Mouse (Mus musculus) ES-E14 (cell line): ENCODE data around the gene Zfand3. TPM values are rescaled to one million over a fixed set of nuclear protein-coding genes. Genes with fewer than 3 reads are reported as not detected.

Source experiments
- DNase-seq: peaks from one replicate; pipeline ENCODE4 v3.0.0-alpha.2; 2013; ENCODE audit warnings: low read depth, low spot score
- H3K27ac ChIP-seq: 2 replicates; pipeline ENCODE4 v1.5.1; 2012; ENCODE audit warnings: low read depth, mild to moderate bottlenecking, low read length, moderate library complexity, mixed read lengths; ENCODE audit not compliant: poor library complexity, insufficient read depth, severe bottlenecking
- H3K36me3 ChIP-seq: 2 replicates; pipeline ENCODE4 v1.6.1; 2012; ENCODE audit warnings: mild to moderate bottlenecking, low read length, moderate library complexity, mixed read lengths; ENCODE audit not compliant: control insufficient read depth, poor library complexity, insufficient read depth, severe bottlenecking
- H3K4me1 ChIP-seq, 2 experiments: fragments of 150-350 bp in 1 of 2; sonication (generic) in 1 of 2; 2 replicates each; pipeline ENCODE4 v1.6.1; 2012; ENCODE audit warnings: low read length in 2 of 2, mild to moderate bottlenecking in 1 of 2, mixed read lengths in 1 of 2; ENCODE audit not compliant: control insufficient read depth in 2 of 2, insufficient read depth in 2 of 2, poor library complexity in 1 of 2
- H3K4me3 ChIP-seq, 2 experiments: fragments of 150-350 bp in 1 of 2; sonication (generic) in 1 of 2; 2 replicates each; pipeline ENCODE4 v1.5.1; 2012; ENCODE audit warnings: low read length in 2 of 2, low read depth in 1 of 2, mild to moderate bottlenecking in 1 of 2, mixed read lengths in 1 of 2; ENCODE audit not compliant: insufficient read depth in 1 of 2, poor library complexity in 1 of 2, severe bottlenecking in 1 of 2
- H3K9ac ChIP-seq: 2 replicates; pipeline ENCODE4 v1.6.1; 2012; ENCODE audit warnings: low read depth, mild to moderate bottlenecking, low read length, mixed read lengths; ENCODE audit not compliant: poor library complexity, insufficient read depth, severe bottlenecking
- H3K9me3 ChIP-seq: fragments of 150-350 bp; sonication (generic); 2 replicates; pipeline ENCODE4 v1.6.1; 2012; ENCODE audit warnings: low read depth, mild to moderate bottlenecking, low read length; ENCODE audit not compliant: control insufficient read depth, insufficient read depth
- CHD2 ChIP-seq: IDR thresholded peaks from 2 replicates; pipeline ENCODE4 v1.6.1; 2014; ENCODE audit warnings: mild to moderate bottlenecking, low read depth, low read length, inconsistent platforms
- HCFC1 ChIP-seq: IDR thresholded peaks from 2 replicates; pipeline ENCODE4 v1.6.1; 2012; ENCODE audit warnings: low read length, inconsistent platforms, borderline replicate concordance; ENCODE audit not compliant: insufficient read depth
- MAFK ChIP-seq: IDR thresholded peaks from 2 replicates; pipeline ENCODE4 v1.6.1; 2014; ENCODE audit warnings: mild to moderate bottlenecking, low read depth, low read length, inconsistent platforms; ENCODE audit not compliant: insufficient read depth
- ZC3H11A ChIP-seq: IDR thresholded peaks from 2 replicates; pipeline ENCODE4 v1.6.1; 2012; ENCODE audit warnings: low read depth, mild to moderate bottlenecking, inconsistent platforms, low read length, borderline replicate concordance
- ZNF384 ChIP-seq: IDR thresholded peaks from 2 replicates; pipeline ENCODE4 v1.6.1; 2012; ENCODE audit warnings: low read depth, low read length, inconsistent platforms
- in situ Hi-C, 2 experiments: fragments of 600-800 bp; cut with MboI; formaldehyde crosslinking; loops; one replicate each; pipeline ENCODE4 v1.15.1; 2025; ENCODE audit warnings: low sequenced_read_pairs in 2 of 2, inconsistent platforms in 1 of 2; ENCODE audit not compliant: unreplicated experiment in 2 of 2
- total RNA-seq: library from RNA; depleted of rRNA; stranded (reverse); fragments of 300-350 nt; gene quantifications from 2 replicates; pipeline ENCODE4 v1.2.3, GENCODE M21; 2012

Zfand3 gene
- total RNA-seq, 1 experiment = 43.3 TPM

DNA sequence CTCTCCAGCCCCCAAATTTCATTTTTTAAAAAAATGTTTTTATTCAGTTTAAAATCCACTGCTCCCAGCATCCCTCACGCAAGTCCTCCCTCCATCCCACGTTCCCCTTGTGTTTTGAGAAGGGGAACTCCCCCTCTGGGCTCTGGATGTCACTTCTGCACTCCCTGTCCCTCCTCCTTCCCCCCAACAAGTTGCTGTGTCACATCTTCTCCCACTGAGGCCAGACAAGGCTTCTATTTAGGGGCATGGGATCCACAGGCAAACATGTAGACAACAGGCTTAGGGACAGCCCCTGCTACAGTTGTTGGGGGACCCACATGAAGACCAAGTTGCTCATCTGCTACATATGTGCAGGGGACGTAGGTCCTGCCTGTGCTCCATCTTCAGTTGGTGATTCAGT, 83.9 kb downstream of the Zfand3 start:
- TF ChIP-seq ZC3H11A = no peak
- no peak for TF ChIP-seq HCFC1
- TF ChIP-seq ZNF384 = no peak
- no peak for TF ChIP-seq CHD2
- no peak for TF ChIP-seq MAFK
- Histone ChIP-seq H3K9me3 (no peaks in the 10 kb centered on the region), H3K4me1 (no peaks in the 10 kb centered on the region), H3K36me3 (no peaks in the 10 kb centered on the region), H3K9ac (no peak overlapping the region), H3K4me3 (no peak overlapping the region), H3K27ac (no peak overlapping the region)
- in situ Hi-C loops = no loop called here
- no peak for DNase-seq

DNA sequence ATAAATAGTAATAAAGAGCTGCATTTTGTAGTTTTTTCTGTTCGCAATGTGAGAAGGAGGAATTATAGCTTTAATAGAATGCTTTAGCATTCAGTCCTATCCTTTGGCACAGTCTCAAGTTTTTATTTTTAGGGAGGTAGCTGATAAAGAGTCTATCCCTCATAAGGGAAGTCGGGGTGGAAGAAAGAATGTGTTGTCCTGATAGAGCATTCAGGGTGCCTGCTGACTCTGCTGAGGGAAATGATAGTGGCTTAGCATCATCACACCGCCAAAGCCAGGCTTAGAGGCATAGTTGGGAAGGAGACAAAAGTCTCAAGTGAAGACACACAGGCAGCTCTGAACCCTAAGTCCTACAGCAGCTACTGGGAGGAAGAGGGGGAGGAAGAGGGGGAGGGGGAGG, 85.9 kb downstream of the Zfand3 start:
- in situ Hi-C loops = no loop called here
- no peak overlapping the region for H3K27ac ChIP-seq
- TF ChIP-seq ZNF384 (no peak), MAFK (no peak), HCFC1 (no peak), CHD2 (no peak), ZC3H11A (no peak)
- DNase-seq = no peak
- H3K4me3 ChIP-seq = no peak overlapping the region
- no peaks in the 10 kb centered on the region for H3K9me3 ChIP-seq
- H3K4me1 ChIP-seq = no peaks in the 10 kb centered on the region
- H3K36me3 ChIP-seq = no peaks in the 10 kb centered on the region
- H3K9ac ChIP-seq = peak overlapping the region; percentile 32; the same call in 1 of the 2 replicates

DNA sequence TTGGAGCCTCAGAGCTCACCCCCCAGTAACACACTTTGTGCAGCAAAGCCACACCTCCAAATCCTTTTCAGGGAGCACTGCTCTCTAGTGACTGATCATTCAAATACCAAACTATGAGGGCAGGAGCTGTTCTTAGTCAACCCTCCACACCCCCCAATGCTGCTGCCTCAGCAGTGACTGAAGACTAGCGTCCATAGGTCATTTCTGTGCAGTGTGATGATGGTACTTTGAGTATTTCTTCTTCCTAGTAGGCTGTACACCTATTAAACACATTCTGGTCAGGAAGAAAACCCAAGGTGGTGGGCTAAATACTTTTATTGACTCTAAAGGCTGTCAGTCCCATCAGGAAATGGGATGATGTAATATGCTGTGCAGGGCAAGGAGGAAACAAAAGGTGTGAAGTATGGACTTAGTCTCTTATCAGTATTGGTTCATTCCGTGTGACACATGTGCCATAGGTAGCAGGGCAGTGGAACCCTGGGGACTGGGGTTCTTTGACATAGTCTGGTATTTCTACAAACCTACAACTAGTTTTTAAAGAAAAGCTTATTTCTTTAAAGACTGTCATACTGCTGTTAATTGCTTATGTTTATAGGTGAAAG, 88.7 kb downstream of the Zfand3 start:
- H3K36me3 ChIP-seq = no peaks in the 10 kb centered on the region
- H3K9ac ChIP-seq = no peak overlapping the region
- no peaks in the 10 kb centered on the region for H3K9me3 ChIP-seq
- TF ChIP-seq ZC3H11A (no peak), ZNF384 (no peak), CHD2 (no peak), HCFC1 (no peak), MAFK (no peak)
- H3K4me3 ChIP-seq = no peak overlapping the region
- DNase-seq = no peak
- no peak overlapping the region for H3K27ac ChIP-seq
- in situ Hi-C loops = no loop called here
- H3K4me1 ChIP-seq = no peaks in the 10 kb centered on the region

- TF ChIP-seq CHD2 = no peak
- TF ChIP-seq HCFC1 = no peak
- in situ Hi-C loops = no loop called here
Observed at GRCm38 (mm10) chr17:30097156-30097555, 92.6 kb downstream of the Zfand3 start.

DNA sequence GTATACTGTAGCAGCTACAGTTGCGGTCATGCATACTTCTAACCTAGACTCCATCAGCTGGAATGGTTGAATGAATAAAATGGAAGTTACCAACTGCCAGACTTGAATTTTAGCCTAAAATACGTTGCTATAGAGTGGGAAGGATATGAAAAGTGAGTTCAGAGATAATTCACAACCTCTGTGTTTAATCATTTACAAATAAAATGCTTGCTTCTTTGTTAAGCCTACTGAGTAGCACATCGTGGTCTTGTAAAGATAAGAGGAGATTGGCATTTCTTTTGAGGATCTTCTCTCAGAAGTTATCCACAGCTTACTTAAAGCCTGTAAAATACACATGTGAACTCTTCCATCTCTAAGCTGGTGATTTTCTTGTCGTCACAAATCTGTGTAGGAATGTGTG, 93.1 kb downstream of the Zfand3 start:
- TF ChIP-seq MAFK (no peak), HCFC1 (no peak), ZC3H11A (no peak), ZNF384 (no peak), CHD2 (no peak)
- no peak overlapping the region for H3K27ac ChIP-seq
- H3K9ac ChIP-seq = no peak overlapping the region
- no peaks in the 10 kb centered on the region for H3K4me1 ChIP-seq
- no peaks in the 10 kb centered on the region for H3K36me3 ChIP-seq
- H3K9me3 ChIP-seq = no peaks in the 10 kb centered on the region
- H3K4me3 ChIP-seq = no peak overlapping the region
- in situ Hi-C loops = no loop called here
- DNase-seq = no peak

More at GRCm38 (mm10) chr17:30097156-30097555, 92.6 kb downstream of the Zfand3 start:
- Histone ChIP-seq H3K36me3 (no peaks in the 10 kb centered on the region), H3K27ac (no peak overlapping the region), H3K4me1 (no peaks in the 10 kb centered on the region), H3K9ac (no peak overlapping the region), H3K9me3 (no peaks in the 10 kb centered on the region), H3K4me3 (no peak overlapping the region)
- DNase-seq = no peak
